Mouse (Mus musculus) ES-Bruce4 (cell line): ENCODE results near the gene Ank2. TPM values are rescaled to one million over a fixed set of nuclear protein-coding genes. Genes with fewer than 3 reads are reported as not detected.

Experiments used
- H3K27ac ChIP-seq: 2 replicates; pipeline ENCODE4 v1.5.1; 2012; ENCODE audit warnings: low read length, inconsistent platforms; ENCODE audit not compliant: insufficient read depth
- H3K27me3 ChIP-seq: 2 replicates; pipeline ENCODE4 v1.6.1; 2012; ENCODE audit warnings: mild to moderate bottlenecking, low read length, inconsistent platforms; ENCODE audit not compliant: control insufficient read depth, poor library complexity, insufficient read depth, severe bottlenecking
- H3K36me3 ChIP-seq: 2 replicates; pipeline ENCODE4 v1.6.1; 2012; ENCODE audit warnings: inconsistent platforms, mild to moderate bottlenecking, low read length, moderate library complexity; ENCODE audit not compliant: control insufficient read depth, poor library complexity, insufficient read depth, severe bottlenecking
- H3K4me1 ChIP-seq: one replicate; pipeline ENCODE4 v1.8.1; 2011; ENCODE audit warnings: low read length; ENCODE audit not compliant: control insufficient read depth, insufficient read depth
- H3K4me3 ChIP-seq: 2 replicates; pipeline ENCODE4 v1.5.1; 2011; ENCODE audit warnings: low read depth, mild to moderate bottlenecking, low read length
- H3K9ac ChIP-seq: 2 replicates; pipeline ENCODE4 v1.6.1; 2012; ENCODE audit warnings: low read depth, mild to moderate bottlenecking, inconsistent platforms; ENCODE audit not compliant: poor library complexity, severe bottlenecking
- H3K9me3 ChIP-seq: replicated peaks from 2 replicates; pipeline ENCODE4 v1.6.1; 2012; ENCODE audit warnings: mild to moderate bottlenecking, low read length, inconsistent platforms; ENCODE audit not compliant: control insufficient read depth, poor library complexity, insufficient read depth, severe bottlenecking
- CTCF ChIP-seq: IDR thresholded peaks from one replicate; pipeline ENCODE4 v1.8.1; 2011; ENCODE audit warnings: low read depth, low read length
- EP300 ChIP-seq: IDR thresholded peaks from 2 replicates; pipeline ENCODE4 v1.6.1; 2011; ENCODE audit warnings: low read depth, low read length; ENCODE audit not compliant: insufficient read depth
- POLR2A ChIP-seq: IDR thresholded peaks from one replicate; pipeline ENCODE4 v1.8.1; 2011; ENCODE audit warnings: low read length; ENCODE audit not compliant: insufficient read depth
- polyA plus RNA-seq: library from polyadenylated mRNA; stranded (reverse); fragments of >200 nt; gene quantifications from 2 replicates; pipeline ENCODE4 v1.2.4, GENCODE M21; 2011; ENCODE audit warnings: low read depth; ENCODE audit not compliant: missing spikeins, insufficient read depth, insufficient read length

Ank2 gene
- polyA plus RNA-seq, 1 experiment: 29.9 TPM

DNA sequence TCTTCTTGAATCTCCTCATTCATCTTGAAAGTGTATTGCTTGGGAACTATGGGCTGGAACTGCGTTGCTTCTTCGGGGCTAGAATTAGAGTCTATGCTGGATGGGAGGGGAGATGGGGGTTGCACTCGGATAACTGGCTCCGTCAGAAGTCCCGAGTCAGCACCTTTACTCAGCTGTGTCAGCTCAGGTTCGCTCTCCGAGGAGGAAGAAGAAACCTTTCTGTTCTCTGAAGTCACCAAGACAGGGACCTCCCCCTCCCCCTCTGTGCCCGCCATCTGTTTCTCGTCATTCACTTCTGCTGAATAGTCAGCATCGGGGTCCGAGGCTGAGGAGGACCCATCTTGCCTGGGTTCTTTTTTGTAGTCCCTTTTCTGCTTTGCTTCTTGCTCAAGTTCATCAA lies 555.1 kb downstream of the Ank2 start:
- no peak overlapping the region for H3K27ac ChIP-seq
- H3K4me3 ChIP-seq: no peak overlapping the region
- no peaks in the 10 kb centered on the region for H3K9me3 ChIP-seq
- no peak overlapping the region for H3K9ac ChIP-seq
- 0 out of 2 replicates have a peak, but pooled peaks cover 2% of the 10 kb centered on the region for H3K27me3 ChIP-seq
- no peak for TF ChIP-seq EP300
- TF ChIP-seq POLR2A: no peak
- no peak for TF ChIP-seq CTCF
- H3K4me1 ChIP-seq: no peaks in the 10 kb centered on the region
- H3K36me3 ChIP-seq: no peaks in the 10 kb centered on the region

DNA sequence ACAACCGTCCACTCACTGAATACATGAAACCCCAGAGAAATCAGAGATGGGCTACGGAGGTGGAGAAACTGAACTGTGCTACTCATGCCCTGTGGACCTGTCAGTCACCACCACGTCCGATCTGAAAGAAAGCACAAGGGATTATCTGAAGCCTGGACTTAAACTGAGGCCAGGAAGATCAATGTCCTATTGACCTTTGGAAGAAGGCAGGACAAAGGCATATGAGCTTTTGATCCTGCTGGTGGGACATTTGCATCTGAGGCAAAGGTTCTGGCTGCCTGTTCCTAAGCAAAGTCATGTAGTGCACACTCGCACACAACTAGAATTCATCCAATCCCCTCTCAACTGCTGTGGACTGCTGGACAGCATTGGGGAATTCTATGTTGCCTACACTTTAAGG lies 558.7 kb downstream of the Ank2 start:
- TF ChIP-seq CTCF (no peak), POLR2A (no peak)
- Histone ChIP-seq H3K9ac (no peak overlapping the region), H3K27ac (no peak overlapping the region), H3K9me3 (no peaks in the 10 kb centered on the region), H3K4me1 (no peaks in the 10 kb centered on the region), H3K27me3 (no peaks in the 10 kb centered on the region), H3K4me3 (no peak overlapping the region), H3K36me3 (no peaks in the 10 kb centered on the region)

DNA sequence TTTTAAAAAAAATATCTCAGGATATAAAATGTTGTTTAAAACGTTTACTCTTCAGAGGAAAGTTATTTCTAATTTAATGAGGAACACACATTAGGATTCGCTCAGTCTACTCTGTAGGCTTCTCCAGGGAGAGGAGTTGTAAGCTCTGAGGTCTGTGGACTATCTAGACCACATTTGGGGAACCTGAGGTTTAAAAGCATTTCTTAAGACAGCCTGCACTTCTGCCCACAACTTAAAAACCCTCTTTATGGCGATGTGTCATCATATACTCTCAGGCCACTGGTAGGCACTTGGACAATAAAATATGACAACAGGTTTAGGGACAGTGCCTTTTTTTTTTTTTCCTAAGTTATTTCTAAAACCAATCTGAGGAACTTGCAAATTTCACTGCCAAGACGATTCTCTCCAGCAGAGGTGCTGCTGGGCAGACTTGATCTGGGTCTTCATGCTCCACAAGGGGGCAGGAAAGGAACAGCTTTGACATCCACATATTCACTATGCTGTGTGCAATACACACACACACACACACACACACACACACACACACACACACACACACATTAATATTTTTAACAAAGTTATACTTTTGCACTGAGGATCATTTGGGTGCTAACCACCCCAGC lies 567.2 kb downstream of the Ank2 start:
- Histone ChIP-seq H3K4me1 (no peaks in the 10 kb centered on the region), H3K27me3 (no peaks in the 10 kb centered on the region), H3K9ac (no peak overlapping the region), H3K27ac (no peak overlapping the region), H3K36me3 (no peaks in the 10 kb centered on the region), H3K9me3 (no peaks in the 10 kb centered on the region), H3K4me3 (no peak overlapping the region)
- TF ChIP-seq EP300: no peak
- peak; percentile 47 for TF ChIP-seq CTCF

DNA sequence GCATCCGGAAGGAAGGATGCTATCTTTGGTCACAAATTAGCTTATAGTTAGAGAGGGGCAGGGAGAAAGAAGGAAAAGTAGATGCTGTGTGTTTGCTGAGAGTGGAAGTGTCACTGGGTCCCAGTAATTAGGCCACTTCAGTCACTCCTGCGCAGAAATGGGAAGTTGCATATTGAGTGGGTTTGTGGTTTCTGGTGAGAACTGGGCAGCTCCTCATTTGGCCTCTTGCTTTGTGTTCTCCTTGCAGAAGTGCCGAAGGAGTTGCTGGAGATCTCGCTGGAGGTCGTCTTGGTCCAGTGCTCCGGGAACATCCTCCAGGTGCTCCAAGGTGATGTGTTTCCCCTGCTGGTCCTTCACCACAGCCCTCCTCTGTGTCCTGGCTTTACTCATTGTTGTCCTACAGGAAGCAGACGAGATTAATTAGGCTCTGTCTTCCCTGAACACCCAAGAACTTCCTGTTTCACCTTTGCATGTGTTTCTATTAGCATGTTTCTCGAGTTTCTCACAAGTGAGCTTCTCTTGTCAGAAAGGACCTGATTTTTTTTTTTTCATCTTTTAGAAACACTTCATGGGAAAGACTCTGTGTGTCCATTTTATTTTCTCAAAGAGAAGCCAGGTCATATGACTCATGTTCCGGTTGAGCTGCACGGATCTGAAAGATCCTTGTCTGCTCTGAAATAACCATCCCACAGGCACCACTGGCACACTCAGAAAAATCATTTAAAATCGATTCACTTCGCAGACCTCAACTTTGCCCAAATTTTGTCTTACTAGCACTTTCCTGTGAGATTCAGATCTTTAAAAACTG lies 575.4 kb downstream of the Ank2 start:
- TF ChIP-seq POLR2A (no peak), CTCF (no peak), EP300 (no peak)
- no peak overlapping the region for H3K9ac ChIP-seq
- H3K27ac ChIP-seq: no peak overlapping the region
- H3K4me3 ChIP-seq: no peak overlapping the region
- H3K9me3 ChIP-seq: no peaks in the 10 kb centered on the region; the same call in 1 of the 2 replicates
- no peaks in the 10 kb centered on the region for H3K36me3 ChIP-seq
- H3K4me1 ChIP-seq: no peaks in the 10 kb centered on the region
- no peaks in the 10 kb centered on the region for H3K27me3 ChIP-seq

DNA sequence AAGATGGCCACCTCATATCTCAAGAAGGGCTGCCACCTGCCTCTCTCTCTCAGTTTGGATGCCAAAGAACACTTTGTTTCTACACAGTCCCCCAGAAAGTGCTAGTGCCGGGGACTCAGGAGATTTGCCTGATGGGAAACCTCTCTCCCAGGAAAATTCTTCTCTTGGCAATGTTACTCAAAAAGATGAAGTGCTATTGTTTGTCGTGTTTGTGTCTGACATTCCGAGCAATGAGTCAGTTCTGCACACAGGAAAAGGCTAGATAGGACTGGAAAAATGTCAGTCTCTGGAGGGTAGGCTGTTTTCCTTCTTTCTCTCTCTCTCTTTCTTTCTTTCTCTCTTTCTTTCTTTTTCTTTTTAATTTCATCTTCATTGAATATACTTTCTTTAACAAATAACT lies 577.2 kb downstream of the Ank2 start:
- no peaks in the 10 kb centered on the region for H3K36me3 ChIP-seq
- no peak overlapping the region for H3K27ac ChIP-seq
- TF ChIP-seq POLR2A: no peak
- no peak for TF ChIP-seq CTCF
- TF ChIP-seq EP300: no peak
- H3K4me1 ChIP-seq: no peaks in the 10 kb centered on the region
- no peaks in the 10 kb centered on the region; the same call in 1 of the 2 replicates for H3K9me3 ChIP-seq
- H3K9ac ChIP-seq: no peak overlapping the region
- no peak overlapping the region for H3K4me3 ChIP-seq
- H3K27me3 ChIP-seq: no peaks in the 10 kb centered on the region

DNA sequence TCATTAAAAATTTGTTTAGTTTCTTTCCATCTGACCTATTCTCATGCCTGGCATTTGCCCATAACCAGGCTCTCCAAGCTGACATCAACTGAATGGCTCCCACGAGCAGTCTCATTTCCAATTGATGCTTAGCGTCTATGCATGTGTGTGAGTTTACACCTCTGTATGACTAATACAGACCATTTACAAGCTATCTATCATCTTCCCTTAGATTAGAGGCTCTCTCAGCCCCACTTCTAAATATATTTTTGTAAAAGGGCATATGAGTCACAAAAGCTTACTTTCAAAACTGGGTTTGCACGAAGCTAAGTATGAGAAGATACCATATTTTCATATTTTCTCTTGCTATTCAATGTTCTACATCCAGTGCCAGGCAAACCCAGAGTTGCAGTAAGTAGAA lies 578.9 kb downstream of the Ank2 start:
- H3K27me3 ChIP-seq: no peaks in the 10 kb centered on the region
- H3K4me3 ChIP-seq: no peak overlapping the region
- H3K36me3 ChIP-seq: no peaks in the 10 kb centered on the region
- H3K9me3 ChIP-seq: peaks cover 2% of the 10 kb centered on the region; the same call in 1 of the 2 replicates
- H3K9ac ChIP-seq: no peak overlapping the region
- TF ChIP-seq EP300 (no peak), CTCF (no peak), POLR2A (no peak)
- H3K27ac ChIP-seq: no peak overlapping the region
- H3K4me1 ChIP-seq: no peaks in the 10 kb centered on the region
